Comparison of ENCODE assay signal across 8 mouse cellular contexts in the genomic region with DNA sequence AGATGAGACGGTGACA. TPM values are rescaled to one million over a fixed set of nuclear protein-coding genes. Genes with fewer than 3 reads are reported as not detected.
DNase-seq lines count a peak whose midpoint lies in the region; ATAC-seq and TF ChIP-seq lines count a peak whose summit lies in the region.

A gene (plus strand): TSS at position 8 of the 16 bp plus-strand sequence.

- peak within 1 kb of the TSS; percentile 85 for H3K4me2 ChIP-seq in neural tube, embryonic 11.5 days (ENCODE audit: low read depth)
- H3K4me2 ChIP-seq in forebrain, embryonic 16.5 days (ENCODE audit: low read length), result peak within 1 kb of the TSS; percentile 88
- peak within 1 kb of the TSS; percentile 97 for H3K4me2 ChIP-seq in myocyte (ENCODE audit: low read depth)

- H3K4me1 ChIP-seq in neural tube, embryonic 11.5 days (ENCODE audit: control insufficient read depth, insufficient read depth, low read length), result peaks cover 6% of the 10 kb centered on the region
- H3K4me1 ChIP-seq in forebrain, embryonic 16.5 days (replicated peaks; ENCODE audit: control insufficient read depth, insufficient read depth, low read length), result peaks cover 27% of the 10 kb centered on the region

- no peaks in the 10 kb centered on the region for H3K36me3 ChIP-seq in neural tube, embryonic 11.5 days (ENCODE audit: control insufficient read depth, insufficient read depth, low read length)
- H3K36me3 ChIP-seq in forebrain, embryonic 16.5 days (ENCODE audit: control insufficient read depth, insufficient read depth), result no peaks in the 10 kb centered on the region
- no peaks in the 10 kb centered on the region for H3K36me3 ChIP-seq in myocyte (ENCODE audit: control insufficient read depth, insufficient read depth)

- H3K4me3 ChIP-seq in neural tube, embryonic 11.5 days (ENCODE audit: low read depth, low read length), result peak within 1 kb of the TSS; percentile 74
- H3K4me3 ChIP-seq in forebrain, embryonic 16.5 days (replicated peaks; ENCODE audit: low read length), result peak within 1 kb of the TSS; percentile 86
- peak within 1 kb of the TSS; percentile 32 for H3K4me3 ChIP-seq in myocyte

- no peaks in the 10 kb centered on the region for H3K9me3 ChIP-seq in neural tube, embryonic 11.5 days (ENCODE audit: control insufficient read depth, low read length)
- no peaks in the 10 kb centered on the region for H3K9me3 ChIP-seq in forebrain, embryonic 16.5 days (ENCODE audit: control insufficient read depth, low read length)

- H3ac ChIP-seq in myocyte (ENCODE audit: control insufficient read depth, insufficient read length), result peak within 1 kb of the TSS; percentile 75

- no peak for ATAC-seq in neural tube, embryonic 11.5 days (ENCODE audit: insufficient read depth, low FRiP score, low TSS enrichment)
- no peak for ATAC-seq in forebrain, embryonic 16.5 days

- H3K79me2 ChIP-seq in myocyte (ENCODE audit: control insufficient read depth, insufficient read depth), result peaks cover 3% of the 10 kb centered on the region

- 0% methylated on average over 1 of the region's 1 CpGs for WGBS in neural tube, embryonic 11.5 days
- WGBS in forebrain, embryonic 16.5 days, result 0% methylated on average over 1 of the region's 1 CpGs

- peak within 1 kb of the TSS; percentile 78 for H3K9ac ChIP-seq in neural tube, embryonic 11.5 days (ENCODE audit: low read length)
- H3K9ac ChIP-seq in forebrain, embryonic 16.5 days (replicated peaks; ENCODE audit: low read depth, low read length), result peak within 1 kb of the TSS; percentile 86

- DNase-seq in neural tube, embryonic 11.5 days (ENCODE audit: low spot score), result no peak
- DNase-seq in neural tube, embryonic 10.5 days (ENCODE audit: extremely low spot score, low spot score), result no peak
- DNase-seq in layer of hippocampus, postnatal 25 days (ENCODE audit: extremely low spot score in 1 of 2, low spot score in 1 of 2), result no peak
- no peak for DNase-seq in ovary, adult 18-20 months (ENCODE audit: low spot score)
- no peak for DNase-seq in right cerebral cortex, adult 18-20 months
- no peak for DNase-seq in right cerebral cortex, postnatal 25 days

- no peak for TF ChIP-seq POLR2A in myocyte (IDR thresholded peaks at IDR 0.05; ENCODE audit: insufficient read length, low read depth)

- H3K27ac ChIP-seq in neural tube, embryonic 11.5 days (ENCODE audit: low read depth, low read length), result peak within 1 kb of the TSS; percentile 74
- H3K27ac ChIP-seq in forebrain, embryonic 16.5 days (ENCODE audit: low read length), result peak within 1 kb of the TSS; percentile 90

- no peaks in the 10 kb centered on the region for H3K27me3 ChIP-seq in neural tube, embryonic 11.5 days (ENCODE audit: control insufficient read depth, insufficient read depth, low read length)
- H3K27me3 ChIP-seq in forebrain, embryonic 16.5 days (replicated peaks; ENCODE audit: control insufficient read depth, insufficient read depth, low read length), result no peaks in the 10 kb centered on the region
- no peaks in the 10 kb centered on the region for H3K27me3 ChIP-seq in myocyte (ENCODE audit: control insufficient read depth, insufficient read depth, insufficient read length)

TF ChIP-seq in myocyte, 11 proteins besides CTCF, POLR2A, EP300 and RAD21:
- TF ChIP-seq TCF3 (IDR thresholded peaks at IDR 0.05; ENCODE audit: insufficient read length, low read depth), result no peak
- no peak for TF ChIP-seq REST (IDR thresholded peaks at IDR 0.05; ENCODE audit: insufficient read depth, insufficient read length)
- TF ChIP-seq CEBPB (IDR thresholded peaks at IDR 0.05; ENCODE audit: insufficient read depth, poor library complexity, severe bottlenecking), result no peak
- no peak for TF ChIP-seq MYOD1 (IDR thresholded peaks at IDR 0.05; ENCODE audit: control insufficient read depth in 1 of 3, insufficient read length in 2 of 3, low read depth in 2 of 3)
- no peak for TF ChIP-seq TCF12 (IDR thresholded peaks at IDR 0.05; ENCODE audit: insufficient read depth, poor library complexity, severe bottlenecking)
- no peak for TF ChIP-seq USF1 (IDR thresholded peaks at IDR 0.05; ENCODE audit: low read depth)
- TF ChIP-seq SRF (IDR thresholded peaks at IDR 0.05; ENCODE audit: control insufficient read depth, insufficient read length, low read depth), result no peak
- no peak for TF ChIP-seq MAX (IDR thresholded peaks at IDR 0.05; ENCODE audit: low read depth)
- TF ChIP-seq E2F4 (IDR thresholded peaks at IDR 0.05; ENCODE audit: insufficient read depth), result no peak
- TF ChIP-seq POLR2AphosphoS2 (IDR thresholded peaks at IDR 0.05; ENCODE audit: insufficient read length, low read depth), result no peak
- no peak for TF ChIP-seq MYOG (IDR thresholded peaks at IDR 0.05; ENCODE audit: control insufficient read depth in 1 of 3, insufficient read depth in 1 of 3, insufficient read length in 2 of 3, low read depth in 2 of 3)

RNA-seq across cellular contexts. Expression of the gene that starts here (rescaled TPM):
- polyA plus RNA-seq in neural tube, embryonic 11.5 days (2014; fragmentation: Nextera tagmentation; extraction: Ambion mirVana), result 9.5 and 10.6 TPM in 2 replicates
- 2.1 and 2.6 TPM in 2 replicates for polyA plus RNA-seq in forebrain, embryonic 16.5 days (2015; fragmentation: Nextera tagmentation; extraction: Ambion mirVana)
- 100 to 1,000 TPM; 150 to 160 TPM for total RNA-seq in layer of hippocampus, postnatal 25 days (2021)
- 10.0 TPM for polyA plus RNA-seq in myocyte (2012; fragmentation: generic; extraction: Trizol)

Comparison
In these comparisons a context has a peak if more than half of its experiments do, and no peak if none do; other contexts are left out.
1. H3K4me3 ChIP-seq: peak in every context shown above with its lines; median percentile 86 in forebrain, embryonic 16.5 days; 74 in neural tube, embryonic 11.5 days; 32 in myocyte.